Mouse (Mus musculus): Measurements from ENCODE around the gene Dock3. TPM values are rescaled to one million over a fixed set of nuclear protein-coding genes. Genes with fewer than 3 reads are reported as not detected.
A peak's percentile ranks its signal among the peaks of the same experiment; 100 is the strongest.

Dock3 gene
- under 1 TPM in 1 of 2 experiments, not detected in 1; 0.13 TPM for total RNA-seq (2021)
- long read RNA-seq, experiment 1, partial matches to known transcripts, result 0 of 2 reads
- long read RNA-seq, experiment 1, other reads (novel, unspliced or antisense), result 2 of 2 reads
- long read RNA-seq, experiment 2, partial matches to known transcripts, result 0 of 1 reads
- long read RNA-seq, experiment 2, other reads (novel, unspliced or antisense), result 1 of 1 reads

GRCm38 (mm10) chr9:107231539-107232139, at the start of gene Dock3:
Gene Dock3 (minus strand): TSS chr9:107231909.
- DNase-seq, result peak; percentile 48

- no peak for DNase-seq
These were observed 48.8 kb upstream of the Dock3 start for GRCm38 (mm10) chr9:107280322-107281027.

GRCm38 (mm10) chr9:107279378-107280321, 47.9 kb upstream of the Dock3 start:
- DNase-seq, result peak; percentile 74

- DNase-seq, result no peak
These were observed 47.0 kb upstream of the Dock3 start for GRCm38 (mm10) chr9:107278527-107279377.

GRCm38 (mm10) chr9:107278126-107278525, 46.4 kb upstream of the Dock3 start:
- DNase-seq, result no peak

- no peak for DNase-seq
These were observed 45.9 kb upstream of the Dock3 start for GRCm38 (mm10) chr9:107277603-107278002.

- no peak for DNase-seq
These were observed 44.0 kb upstream of the Dock3 start for GRCm38 (mm10) chr9:107275710-107276109.

GRCm38 (mm10) chr9:107274751-107275150, 43.0 kb upstream of the Dock3 start:
- no peak for DNase-seq

GRCm38 (mm10) chr9:107273184-107273583, 41.5 kb upstream of the Dock3 start:
- DNase-seq, result no peak

GRCm38 (mm10) chr9:107272284-107272683, 40.6 kb upstream of the Dock3 start:
- DNase-seq, result no peak

- DNase-seq, result no peak
These were observed 39.6 kb upstream of the Dock3 start for GRCm38 (mm10) chr9:107271177-107271938.

GRCm38 (mm10) chr9:107269772-107270171, 38.1 kb upstream of the Dock3 start:
- no peak for DNase-seq

- DNase-seq, result no peak
These were observed 36.2 kb upstream of the Dock3 start for GRCm38 (mm10) chr9:107267721-107268402.

- no peak for DNase-seq
These were observed 35.3 kb upstream of the Dock3 start for GRCm38 (mm10) chr9:107267028-107267427.

- DNase-seq, result no peak
These were observed 33.0 kb upstream of the Dock3 start for GRCm38 (mm10) chr9:107264731-107265130.

GRCm38 (mm10) chr9:107263912-107264311, 32.2 kb upstream of the Dock3 start:
- DNase-seq, result no peak

- no peak for DNase-seq
These were observed 30.7 kb upstream of the Dock3 start for GRCm38 (mm10) chr9:107262375-107262774.

- no peak for DNase-seq
These were observed 30.1 kb upstream of the Dock3 start for GRCm38 (mm10) chr9:107261792-107262191.

- no peak for DNase-seq
These were observed 29.1 kb upstream of the Dock3 start for GRCm38 (mm10) chr9:107260836-107261235.

GRCm38 (mm10) chr9:107260429-107260828, 28.7 kb upstream of the Dock3 start:
- no peak for DNase-seq

All from gastrocnemius, postnatal 25 days (tissue).